Mouse (Mus musculus): ENCODE results near the gene Bcl2.

Bcl2 gene

DNA sequence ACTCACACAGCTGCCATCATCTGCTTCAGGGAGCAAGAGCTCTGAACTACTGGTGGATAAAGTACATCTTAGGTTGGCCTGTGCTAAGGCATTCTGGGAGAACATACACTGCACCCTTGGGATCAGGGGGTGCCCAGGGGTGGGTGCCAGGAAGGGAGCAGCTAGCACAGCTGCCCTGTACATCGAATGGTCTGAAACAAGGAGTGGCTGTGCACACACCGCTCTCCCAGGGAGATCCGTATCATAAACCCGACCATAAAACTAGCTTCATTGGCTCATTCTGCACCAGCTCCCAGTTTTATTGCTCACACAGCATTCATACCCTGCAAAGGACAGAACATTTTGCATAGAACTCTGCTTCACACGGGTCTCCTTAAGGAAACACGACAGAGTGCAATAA, 127.3 kb downstream of the Bcl2 start:
- DNase-seq (ENCODE audit: low spot score in 2 of 2) = no peak

DNA sequence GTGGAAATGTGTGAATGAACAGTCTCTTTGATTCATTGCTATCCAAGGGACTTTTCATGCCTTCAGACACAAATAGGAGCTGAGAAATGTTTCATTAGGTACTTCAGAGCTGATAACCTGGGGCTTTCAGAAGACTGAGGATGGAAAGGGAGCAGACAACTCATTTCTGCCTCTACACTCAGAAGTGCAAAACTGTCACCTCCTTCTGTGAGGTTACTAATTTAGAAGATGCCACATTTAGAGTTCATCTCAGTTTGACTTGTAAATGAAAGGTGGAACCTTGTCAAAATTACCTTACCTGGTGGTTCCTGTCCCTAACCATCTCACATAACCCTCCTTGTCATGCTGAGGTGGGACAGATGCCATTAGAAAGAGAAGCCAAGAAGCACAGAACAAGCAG, 128.7 kb downstream of the Bcl2 start:
- DNase-seq (ENCODE audit: low spot score in 2 of 2) = no peak

DNA sequence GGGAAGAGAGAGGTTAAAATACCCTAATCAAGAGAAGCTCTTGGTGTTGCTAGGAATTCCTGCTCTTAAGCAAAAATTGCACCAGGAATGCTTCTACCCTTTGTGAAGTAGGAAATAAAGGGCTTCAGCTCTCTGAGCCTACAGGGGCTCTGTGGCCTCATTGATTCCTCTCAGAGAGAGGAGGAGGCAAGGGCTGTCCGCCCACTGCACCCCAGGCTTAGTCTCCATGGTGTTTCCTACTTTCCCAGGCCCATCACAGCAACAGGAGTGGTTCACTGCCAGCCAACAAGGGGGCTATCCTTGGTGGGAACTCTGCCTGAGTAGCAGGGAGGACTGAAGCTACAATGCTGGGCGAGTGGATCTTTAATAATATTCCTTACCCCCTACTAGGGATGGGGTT, 129.2 kb downstream of the Bcl2 start:
- DNase-seq (ENCODE audit: low spot score in 2 of 2) = no peak

DNA sequence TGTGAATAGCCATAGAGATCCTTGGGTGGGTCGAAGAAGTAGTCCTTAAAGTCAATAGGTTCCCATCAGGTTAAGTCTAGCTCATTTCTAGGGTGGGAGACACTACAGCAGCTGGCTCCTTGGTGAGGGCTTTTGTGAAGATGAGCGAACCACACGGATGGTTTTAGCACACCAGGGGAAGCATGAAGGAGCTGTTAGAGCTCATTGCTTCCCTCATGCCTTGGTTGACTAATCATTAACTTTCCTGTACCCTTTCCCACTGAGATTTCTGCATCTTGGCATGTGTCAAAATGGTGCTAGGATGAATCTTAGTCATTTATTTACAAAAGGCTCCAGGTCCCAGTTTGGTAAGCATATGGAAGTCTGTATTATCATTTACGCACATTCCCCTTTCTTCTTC, 129.8 kb downstream of the Bcl2 start:
- DNase-seq (ENCODE audit: low spot score in 2 of 2) = no peak

DNA sequence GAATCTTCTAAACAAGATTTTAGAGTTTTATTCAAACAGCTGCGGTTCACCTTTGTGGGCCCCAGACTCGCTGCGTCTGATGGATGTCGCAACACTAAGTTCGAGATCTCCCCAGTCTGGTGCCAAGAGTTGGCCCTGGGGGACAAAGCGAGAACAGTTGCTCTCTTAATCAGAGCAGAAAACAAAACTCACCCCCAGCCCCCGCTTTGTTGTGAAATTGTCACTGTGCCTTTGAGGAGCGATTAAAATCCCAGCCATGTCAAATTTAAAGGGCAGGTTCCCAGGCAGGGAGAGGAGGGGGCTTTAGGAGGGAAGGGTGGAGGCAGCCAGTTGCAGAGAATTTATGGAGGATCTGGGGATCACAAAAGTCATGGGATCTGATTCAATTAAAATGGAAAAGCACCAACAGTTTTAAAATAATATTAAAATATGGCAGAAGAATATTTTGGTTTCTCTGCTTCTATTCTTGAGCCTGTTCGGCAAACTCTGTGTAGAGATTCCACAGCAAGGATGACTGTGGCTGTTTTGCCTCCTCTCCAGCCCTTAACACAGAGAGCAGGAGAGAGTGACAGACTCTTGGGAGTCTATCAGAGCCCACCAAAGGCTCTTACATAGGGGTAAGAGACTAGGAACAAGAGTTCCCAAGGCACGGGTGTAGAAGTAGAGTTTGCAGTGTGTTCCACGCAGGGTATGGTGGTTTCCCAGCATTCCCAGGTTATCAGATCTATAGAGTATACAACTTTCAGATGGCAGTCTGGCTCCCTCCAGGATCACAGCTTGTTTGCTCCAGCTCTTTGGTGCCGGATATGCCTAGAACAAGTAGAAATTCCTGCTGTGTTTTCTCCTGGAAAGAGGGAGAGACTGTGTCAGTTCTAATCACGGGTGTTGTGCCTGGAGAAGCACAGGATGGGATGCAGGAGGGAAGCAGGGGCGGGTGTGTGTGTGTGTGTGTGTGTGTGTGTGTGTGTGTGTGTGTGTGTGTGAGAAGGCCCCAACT, 130.5 kb downstream of the Bcl2 start:
- DNase-seq (ENCODE audit: low spot score in 2 of 2) = no peak

DNA sequence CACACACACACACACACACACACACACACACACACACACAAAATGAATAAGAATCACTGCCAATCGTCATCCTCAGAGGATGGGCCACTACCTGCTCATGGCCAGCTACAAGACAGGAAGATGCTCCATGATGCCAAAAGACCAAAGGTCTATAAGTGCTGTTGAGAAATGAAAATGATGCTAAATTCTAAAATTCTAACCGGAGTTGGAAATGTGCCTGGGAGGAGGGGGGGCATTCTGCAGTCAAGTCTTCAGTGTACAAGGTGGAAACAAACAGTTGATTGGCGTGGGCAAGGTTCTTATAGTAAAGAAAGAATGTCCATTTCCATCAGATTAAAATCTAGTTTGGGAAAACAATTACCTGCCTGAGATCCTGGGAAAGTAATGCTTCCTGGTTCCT, 131.3 kb downstream of the Bcl2 start:
- no peak for DNase-seq (ENCODE audit: low spot score in 2 of 2)

DNA sequence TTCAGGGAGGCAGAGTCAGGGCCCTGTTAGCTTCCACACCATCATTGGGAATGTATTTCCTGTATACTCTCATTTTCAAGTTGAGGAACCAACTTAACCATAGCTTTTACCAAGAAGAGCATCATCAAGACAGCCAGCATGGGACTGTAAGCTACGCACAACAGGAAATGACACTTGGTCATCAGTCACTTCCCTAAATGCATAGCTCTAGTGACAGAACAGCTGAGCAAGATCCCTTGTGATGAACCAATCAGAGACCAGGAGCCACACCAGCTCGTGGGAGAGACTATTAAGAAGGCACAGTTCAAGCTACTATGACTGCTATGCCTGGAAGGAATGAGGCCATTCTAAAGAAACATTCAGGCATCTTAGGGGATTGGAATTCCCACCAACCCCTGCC, 132.3 kb downstream of the Bcl2 start:
- DNase-seq (ENCODE audit: low spot score in 2 of 2) = no peak

DNA sequence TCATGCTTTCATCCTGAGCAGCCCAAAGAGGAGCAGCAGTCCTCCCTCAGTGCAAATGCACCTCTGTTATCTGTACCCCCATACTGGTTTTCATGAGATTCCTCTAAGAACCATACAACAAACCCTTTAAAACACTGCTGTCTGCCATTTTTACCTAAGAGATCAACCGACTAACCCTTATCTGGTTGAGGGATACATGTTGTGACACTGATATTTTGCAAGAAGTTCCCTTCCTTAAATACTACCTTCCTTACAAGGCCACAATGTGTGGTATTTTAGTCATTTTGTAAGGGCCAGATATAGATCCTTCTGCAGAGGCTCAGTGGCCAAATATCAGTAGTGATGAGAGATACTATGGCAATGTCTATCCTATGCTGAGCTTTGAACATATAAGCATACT, 134.3 kb downstream of the Bcl2 start:
- no peak for DNase-seq (ENCODE audit: low spot score in 2 of 2)

DNA sequence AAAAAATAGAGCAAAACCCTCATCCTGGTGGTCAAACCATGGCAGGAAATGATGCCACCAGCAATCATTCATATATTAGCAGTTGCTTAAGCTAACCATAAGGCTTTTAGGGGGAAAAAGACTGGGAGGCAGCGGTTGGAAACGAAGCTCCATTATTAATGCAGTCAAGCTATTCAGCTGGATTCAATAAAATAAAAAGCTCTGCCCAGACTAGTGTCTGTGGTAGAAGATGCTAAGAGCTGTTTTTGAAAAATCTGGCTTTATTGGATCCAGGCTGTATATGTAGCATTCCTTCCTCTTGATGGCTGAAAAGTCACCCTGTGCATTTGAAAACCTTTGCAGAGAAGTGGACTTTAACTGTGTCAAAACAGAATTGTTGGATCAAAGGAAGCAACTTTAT, 141.6 kb downstream of the Bcl2 start:
- DNase-seq (ENCODE audit: low spot score in 2 of 2) = no peak

DNA sequence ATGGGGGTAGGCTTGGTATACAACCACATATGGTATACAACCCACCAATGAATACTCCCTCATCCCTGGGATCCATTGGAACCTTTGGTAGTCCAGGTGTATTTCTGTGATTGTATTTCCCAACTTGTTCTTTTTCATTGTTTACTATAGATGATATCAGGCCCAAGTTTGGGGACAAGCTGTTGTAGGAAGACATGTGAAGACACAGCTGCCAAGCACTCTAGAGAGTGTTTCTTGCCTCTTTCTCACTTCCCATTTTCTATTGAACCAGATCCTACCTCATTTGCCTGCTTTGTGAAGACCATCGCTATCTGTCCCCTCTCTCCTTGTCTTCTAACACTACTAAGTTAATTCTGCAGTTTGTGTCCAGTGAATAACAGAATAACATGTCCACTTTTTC, 143.2 kb downstream of the Bcl2 start:
- DNase-seq (ENCODE audit: low spot score in 2 of 2) = no peak

DNA sequence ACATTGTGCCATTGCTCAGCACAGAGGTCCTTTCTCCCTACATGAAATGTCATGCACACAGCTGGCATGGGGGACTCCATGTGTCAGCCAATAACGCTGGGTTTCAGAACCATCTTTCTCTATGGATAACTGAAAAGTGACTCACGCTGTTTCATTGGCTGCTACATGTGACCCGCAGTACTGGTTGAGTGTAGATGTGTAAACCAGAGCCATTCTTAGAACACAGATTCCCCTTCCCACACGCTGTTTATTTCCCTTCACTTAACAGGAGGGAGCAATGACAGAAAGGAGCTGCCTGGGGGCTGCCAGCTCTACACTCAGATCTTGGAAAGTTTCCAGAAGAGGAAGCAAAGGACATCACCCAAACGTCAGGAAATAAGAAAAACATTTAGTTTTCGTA, 143.7 kb downstream of the Bcl2 start:
- no peak for DNase-seq (ENCODE audit: low spot score in 2 of 2)

DNA sequence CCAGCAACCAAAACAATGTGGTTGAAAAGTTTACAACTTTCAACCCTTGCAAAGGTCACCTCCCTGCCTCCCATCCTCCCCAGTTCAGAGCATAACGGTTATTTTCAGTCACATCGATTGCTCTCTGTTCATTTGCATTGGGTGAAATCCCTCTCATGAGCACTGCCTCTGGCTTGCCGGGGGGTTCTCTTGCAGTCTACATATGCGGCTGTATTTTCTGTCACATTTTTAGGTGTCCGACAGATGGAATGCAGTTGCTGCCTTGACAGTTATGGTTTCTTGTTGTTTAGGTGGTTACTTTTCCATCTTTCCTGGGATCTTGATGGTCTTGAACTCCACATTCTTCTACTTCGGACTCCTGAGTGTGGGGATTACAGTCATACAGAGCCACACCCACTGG, 144.4 kb downstream of the Bcl2 start:
- no peak for DNase-seq (ENCODE audit: low spot score in 2 of 2)

DNA sequence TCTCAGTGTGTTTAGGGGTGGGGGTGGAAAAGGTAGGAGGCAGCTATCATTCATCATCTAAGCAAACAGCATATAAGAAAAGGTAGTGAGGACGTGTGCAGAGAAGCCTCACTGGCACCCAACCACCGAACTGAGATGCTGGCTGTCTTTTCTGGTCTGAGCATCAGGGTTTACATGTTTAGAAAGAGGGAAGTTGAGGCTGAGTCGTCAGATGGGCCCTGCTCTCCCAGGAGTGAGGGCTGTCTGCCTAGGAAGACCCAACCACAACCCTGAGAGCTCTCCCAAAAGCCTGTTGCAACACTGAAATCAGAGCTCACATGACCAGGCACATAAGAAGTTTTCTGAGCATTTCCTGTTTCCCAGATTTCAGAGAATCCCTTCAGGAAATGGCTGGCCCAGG, 145.2 kb downstream of the Bcl2 start:
- no peak for DNase-seq (ENCODE audit: low spot score in 2 of 2)

DNA sequence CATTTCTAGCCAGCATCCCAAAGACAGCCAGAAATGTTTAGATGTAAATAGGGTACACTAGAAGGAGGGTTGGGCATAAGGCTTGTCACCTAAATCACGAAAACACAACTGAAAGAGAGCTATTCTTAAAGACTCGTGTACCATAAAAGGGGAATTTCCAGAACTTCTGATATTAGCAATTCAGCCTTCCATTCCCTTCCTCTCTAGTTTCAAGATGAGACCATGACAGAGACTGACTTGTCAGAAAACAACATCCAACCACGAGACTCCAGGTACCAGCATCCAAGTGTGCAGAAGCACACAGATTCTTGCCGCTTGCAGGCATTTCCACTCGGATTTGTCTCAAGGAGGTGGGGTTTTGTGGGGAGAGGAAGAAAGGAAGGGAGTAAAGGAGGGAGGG, 146.6 kb downstream of the Bcl2 start:
- DNase-seq (ENCODE audit: low spot score in 2 of 2) = no peak

DNA sequence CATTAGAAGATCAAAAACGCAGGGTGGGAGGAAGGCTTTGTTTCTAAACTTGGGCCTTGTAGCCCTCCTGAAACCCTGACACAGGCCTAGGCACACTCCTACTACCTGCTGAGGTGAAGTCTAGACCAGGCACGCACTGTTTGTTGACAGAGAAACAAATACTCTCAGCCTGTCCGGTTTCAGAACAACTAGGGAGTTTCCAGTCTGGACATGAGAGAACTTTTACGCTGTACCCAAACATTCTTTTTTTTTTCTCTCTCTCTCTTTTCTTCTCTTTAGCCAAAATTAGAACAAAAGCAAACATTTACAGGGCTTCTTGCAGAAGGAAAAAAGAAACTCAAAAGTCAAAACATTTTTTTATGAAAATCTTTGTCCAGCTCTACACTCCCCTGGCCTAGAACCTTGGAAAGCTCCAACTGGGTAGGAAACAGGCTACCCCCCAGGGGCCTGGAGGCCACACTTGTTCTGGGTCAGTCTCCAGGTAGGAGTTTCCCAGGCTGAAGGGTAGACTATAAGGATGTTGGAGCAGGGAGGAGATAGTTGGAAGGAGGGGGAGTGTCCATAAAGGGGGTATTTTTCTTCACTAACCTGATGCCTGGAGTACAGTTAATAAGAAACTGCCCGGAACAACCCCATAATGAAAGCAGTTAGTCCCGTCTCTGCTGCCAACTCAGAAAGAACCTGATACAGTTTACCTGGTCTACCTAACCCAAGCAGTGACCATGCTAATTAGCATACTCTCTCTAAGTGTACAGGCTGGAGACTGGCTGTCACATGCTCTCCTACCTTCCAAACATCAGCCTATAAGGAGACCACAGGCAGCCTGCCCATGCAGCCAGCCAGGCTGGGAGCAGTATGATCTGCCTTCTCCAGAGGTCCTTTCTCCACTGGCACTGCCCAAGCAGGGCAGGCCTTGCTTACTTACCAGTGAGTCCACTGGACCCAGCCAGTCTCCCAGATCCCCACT, 147.7 kb downstream of the Bcl2 start:
- DNase-seq (ENCODE audit: low spot score in 2 of 2) = no peak

DNA sequence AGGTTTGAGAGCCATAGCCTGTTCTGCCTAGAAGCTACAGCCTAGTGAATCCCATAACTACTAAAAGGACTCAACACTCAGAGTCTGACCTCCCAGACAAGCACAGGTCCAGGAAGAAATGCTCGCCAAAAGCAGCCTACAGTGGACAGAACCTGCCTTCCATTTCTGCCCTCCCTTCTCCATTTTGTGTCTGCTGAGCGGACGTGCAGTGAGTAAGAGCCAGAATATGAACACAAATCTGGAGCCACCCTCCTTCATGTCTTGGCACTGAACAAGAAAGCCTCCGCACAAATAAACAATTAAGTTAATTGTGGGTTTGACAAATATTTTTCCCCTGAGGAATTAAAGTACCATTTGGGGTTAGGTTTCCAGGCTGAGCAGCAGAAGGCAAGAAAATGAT, 148.8 kb downstream of the Bcl2 start:
- no peak for DNase-seq (ENCODE audit: low spot score in 2 of 2)

DNA sequence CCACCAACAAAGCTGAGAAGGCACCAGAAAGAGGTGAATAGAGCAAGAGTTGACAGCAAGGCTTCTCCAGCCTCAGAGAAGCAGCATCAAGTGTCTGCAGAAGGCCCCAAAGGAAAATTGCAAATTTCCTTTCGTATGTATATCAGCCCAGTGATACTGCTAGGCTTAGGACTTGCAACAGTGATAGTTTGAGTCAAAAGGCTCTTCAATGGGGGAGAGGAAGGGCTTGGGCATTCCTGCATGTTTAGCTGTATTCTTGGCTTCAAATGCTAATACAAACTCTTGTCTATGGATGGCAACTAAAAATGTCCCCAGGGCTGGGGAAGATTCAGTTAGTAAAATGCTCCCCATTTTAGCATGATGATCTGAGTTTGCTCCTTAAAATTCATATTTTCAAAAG, 149.6 kb downstream of the Bcl2 start:
- no peak for DNase-seq (ENCODE audit: low spot score in 2 of 2)

DNA sequence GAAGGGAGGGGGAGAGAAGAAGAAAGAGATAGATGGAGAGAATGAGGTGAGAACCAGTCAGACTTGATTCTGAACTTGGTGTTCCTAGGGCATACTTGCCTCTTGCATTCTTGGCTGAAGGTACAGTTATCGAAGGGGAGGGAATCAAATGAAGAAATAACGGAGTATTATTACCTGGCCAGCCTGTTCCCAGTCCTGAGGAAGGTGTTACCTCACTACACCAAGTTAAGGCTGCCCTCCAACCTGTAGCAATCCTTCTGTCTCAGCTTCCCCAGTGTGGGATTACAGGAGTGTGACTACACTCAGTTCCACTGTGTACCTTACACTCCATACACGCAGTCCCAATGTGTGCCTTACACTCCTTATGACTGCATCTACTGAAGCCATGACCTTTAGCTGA, 151.3 kb downstream of the Bcl2 start:
- DNase-seq (ENCODE audit: low spot score in 2 of 2) = no peak

DNA sequence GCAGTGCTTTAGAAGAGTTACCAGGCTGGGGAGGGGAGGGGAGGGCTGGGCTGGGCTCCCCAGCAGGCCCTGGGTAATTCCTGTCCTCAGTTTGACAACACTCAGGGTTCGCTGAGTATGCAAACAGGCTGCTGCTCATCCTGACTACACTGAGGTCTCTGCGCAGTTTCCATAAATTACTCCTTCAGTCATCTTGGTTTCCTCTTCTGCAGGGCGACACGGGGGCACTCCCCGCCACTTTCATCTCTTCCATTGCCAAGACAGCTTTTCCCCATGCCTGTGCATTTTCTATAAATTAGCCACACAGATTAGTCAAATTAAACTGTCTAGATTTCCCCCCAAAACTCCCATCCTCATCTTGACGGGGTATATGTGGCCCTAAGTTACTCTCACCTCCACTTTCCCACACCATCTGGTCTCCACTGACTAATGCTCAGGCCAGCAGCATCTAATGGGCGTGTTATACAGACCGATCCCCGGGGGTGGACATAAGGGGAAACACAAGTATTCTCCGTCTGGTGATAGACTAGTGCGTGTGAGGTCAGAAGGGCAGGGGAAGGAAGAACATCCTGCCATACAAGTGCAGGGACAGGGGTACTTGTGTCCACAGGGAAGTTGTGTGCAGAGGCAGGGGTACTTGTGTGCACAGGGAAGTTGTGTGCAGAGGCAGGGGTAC, 152.9 kb downstream of the Bcl2 start:
- DNase-seq (ENCODE audit: low spot score in 2 of 2) = no peak

DNA sequence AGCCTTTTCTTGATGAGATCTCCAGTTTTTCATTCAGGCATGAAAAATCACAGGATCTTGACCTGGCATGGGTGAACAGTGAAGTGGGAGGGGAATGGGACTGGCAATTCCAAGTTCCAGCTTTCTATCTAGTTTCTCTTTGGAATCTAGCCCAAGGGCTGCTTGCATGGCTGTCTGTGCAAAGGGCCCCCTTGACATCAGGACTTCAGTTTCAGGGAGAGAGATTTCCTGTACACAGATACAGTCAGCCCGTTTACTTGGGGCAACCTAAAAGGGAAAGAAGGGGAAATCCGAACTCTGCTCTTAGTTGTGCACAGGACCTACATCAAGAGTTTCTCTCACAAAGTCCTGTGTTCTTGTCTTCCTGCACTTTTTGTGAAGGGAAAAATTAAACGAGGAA, 154.0 kb downstream of the Bcl2 start:
- DNase-seq (ENCODE audit: low spot score in 2 of 2) = no peak

DNA sequence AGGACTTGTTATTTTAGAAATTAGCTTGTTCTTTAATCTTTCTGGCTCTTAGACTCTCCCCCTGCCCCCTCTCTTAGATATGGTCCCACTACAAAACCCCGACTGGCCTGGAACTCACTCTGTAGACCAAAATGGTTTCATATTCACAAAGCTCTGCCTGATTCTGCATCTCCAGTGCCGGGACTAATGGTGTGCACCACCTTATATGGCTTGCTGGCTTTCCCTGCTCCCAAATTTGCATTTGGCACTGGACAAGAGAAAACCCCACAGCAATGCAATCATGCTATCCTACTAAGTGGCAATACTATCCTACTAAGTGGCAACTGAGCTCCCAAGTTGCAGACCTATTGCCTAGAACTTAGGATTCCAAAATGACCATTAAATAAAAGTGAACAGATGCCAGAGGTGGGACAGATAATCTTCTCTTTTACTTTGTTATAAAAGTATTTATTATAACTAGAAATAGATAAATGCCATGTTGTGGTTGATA, 154.9 kb downstream of the Bcl2 start:
- no peak for DNase-seq (ENCODE audit: low spot score in 2 of 2)

All from urinary bladder, postnatal 4 days (tissue).